Mouse (Mus musculus): ENCODE data around the gene Coro1c.
A peak's percentile ranks its signal among the peaks of the same experiment; 100 is the strongest.

Gene Coro1c

DNA sequence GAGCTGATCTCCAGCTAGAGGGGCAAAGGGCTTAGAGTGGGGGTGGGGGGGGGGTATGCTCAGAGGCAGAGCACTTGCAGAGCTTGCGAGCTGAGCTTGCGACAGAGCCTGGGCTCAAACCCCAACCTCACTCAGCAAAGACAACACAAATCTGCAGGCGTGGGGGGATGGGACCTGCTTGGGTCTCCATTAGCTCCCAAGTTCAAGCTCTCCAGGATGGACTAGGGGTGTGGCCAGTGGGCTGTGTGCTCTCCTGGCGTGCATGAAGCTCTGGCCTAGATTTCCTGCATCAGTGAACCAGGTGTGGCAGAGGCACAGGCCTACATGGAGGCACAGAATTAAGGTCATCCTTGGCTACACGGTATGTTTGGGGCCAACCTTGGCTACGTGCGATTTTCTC, 80.1 kb downstream of the Coro1c start:
- DNase-seq (ENCODE audit: low read depth), result peak; percentile 76

DNA sequence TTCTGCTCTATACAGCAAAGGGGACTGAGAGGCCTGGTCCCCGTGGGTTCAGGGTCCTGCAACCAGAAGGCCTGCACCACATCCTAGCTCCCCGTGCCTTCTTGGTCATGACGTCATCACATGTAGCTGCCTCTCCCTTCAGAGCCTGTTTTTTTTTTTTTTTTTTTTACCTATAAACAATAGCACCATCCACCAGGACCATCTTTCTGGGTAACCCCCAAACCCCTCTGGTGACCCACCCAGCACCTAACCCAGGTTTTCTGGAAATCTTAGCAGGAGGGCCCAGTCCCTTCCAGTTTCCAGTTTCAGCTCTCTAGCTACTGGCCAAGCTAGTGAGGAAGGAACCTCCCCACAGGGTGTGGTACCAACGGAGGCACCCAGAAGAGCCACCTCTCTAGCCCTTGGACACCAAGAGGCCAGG, 80.6 kb downstream of the Coro1c start:
- DNase-seq (ENCODE audit: low read depth), result peak; percentile 73

DNA sequence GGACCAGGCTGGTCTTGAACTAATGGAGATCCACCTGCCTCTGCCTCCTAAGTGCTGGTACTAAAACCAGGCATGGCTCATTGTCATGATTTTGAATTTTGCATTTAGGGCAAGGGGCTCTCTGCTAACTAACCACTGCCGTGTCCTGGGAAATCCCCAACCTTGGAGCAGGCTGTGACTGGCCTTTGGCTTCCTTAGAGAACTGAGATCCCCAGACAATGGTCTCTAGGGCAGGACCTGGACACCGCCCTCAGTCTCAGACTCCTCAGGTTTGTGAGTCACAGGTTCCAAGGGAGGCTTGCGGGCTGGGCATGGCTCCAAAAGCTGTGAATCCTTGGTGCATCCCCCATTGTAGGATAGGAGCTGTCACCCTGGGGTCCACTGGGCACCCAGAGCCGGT, 81.9 kb downstream of the Coro1c start:
- DNase-seq (ENCODE audit: low read depth), result no peak

DNA sequence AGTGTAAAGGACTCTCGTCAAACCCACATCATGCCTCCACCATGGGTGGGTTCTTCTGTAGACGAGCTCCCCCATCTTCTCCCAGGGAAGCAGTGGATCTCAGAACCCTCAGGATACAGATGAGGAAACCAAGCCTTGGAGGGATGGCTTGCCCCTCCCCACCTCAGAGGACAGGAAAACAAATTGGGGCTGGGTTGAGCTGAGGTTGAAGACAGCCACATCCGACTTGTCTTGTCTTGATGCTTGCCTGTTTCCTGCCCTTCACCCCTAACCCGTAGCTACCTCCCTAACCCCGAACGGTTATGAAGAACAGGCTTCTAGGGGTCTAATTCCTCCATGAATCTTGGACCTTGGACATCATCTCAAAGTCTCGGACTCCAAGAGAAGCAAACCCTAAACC, 83.0 kb downstream of the Coro1c start:
- DNase-seq (ENCODE audit: low read depth), result peak; percentile 79

DNA sequence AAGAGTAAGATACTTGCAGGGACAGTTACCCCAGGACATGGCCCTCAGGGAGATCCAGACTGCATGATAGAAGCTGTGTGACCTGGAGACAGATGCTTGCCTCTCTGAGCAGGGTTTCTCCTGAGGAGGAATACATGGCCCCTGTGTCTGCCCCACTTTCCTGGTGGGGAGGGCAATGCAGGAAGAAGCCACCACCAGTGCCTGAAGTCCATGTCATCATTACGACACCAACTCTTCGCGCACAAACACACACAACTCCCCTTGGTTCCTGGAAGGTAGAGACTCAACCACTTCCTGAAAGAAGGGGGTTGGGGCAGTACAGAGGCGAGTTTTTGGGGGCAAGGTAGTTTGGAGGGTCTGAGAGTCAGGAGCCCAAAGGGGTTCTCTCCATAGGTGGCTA, 84.3 kb downstream of the Coro1c start:
- peak; percentile 73 for DNase-seq (ENCODE audit: low read depth)

DNA sequence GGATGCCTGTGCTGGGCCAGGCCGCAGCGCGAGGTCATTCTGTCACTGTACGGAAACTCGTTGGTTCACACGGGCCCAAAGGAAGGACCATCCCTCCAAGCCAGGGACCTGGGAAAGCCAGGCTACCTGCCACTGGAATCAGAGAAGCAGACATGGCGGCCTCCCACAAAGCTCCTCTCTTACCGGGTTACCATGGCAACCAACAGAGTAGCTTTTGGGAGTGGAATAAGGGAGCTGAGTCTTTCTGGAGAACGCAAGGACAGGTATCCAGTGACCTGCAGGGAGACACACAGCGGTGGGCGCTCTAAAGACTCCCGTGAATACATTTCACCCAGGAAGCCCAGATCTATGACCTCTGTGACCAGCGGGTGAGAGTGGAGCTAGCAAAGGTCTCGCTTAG, 90.0 kb downstream of the Coro1c start:
- no peak for DNase-seq (ENCODE audit: low read depth)

DNA sequence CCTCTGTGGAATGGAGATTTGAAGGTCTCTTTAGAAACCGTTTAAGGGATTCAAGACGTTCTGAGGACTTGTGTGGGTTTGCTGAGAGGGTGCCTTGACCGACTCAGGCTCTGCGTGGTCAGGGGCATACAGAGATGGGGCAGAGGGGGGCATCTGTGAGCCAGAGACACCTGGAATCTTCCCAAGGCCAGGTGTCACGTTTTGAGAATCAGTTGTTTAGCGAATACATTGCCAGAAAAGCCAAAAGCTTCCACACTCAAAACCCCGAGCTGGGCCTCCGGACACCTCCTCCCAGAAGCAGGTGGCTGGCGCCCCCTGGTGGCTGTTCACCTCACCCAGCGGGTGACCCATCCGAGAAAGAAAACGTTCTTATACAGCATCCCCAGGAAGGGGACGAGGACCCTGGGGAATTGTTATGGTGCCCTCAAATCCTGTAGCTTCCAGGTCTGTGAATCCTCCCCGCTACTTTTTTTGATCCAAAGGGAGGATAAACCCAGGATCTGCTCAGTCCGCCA, 92.9 kb downstream of the Coro1c start:
- peak; percentile 89 for DNase-seq (ENCODE audit: low read depth)

DNA sequence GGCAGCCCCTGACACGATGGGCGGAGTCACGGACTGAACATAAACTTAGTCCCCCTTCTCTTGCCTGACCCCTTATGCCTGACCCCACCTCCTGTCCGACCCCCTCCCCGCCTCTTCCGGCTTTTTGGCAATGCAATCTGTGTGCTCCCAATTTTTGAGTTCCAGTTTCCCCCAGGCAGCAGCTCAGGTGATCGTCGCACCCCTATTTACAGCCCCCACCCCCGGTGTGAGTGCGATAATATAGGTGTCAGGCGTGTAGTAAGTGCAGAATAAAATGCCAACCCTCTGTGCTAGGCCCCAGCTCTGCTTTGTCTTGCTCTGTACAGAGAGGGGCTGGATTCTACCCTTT, 93.5 kb downstream of the Coro1c start:
- no peak for DNase-seq (ENCODE audit: low read depth)

DNA sequence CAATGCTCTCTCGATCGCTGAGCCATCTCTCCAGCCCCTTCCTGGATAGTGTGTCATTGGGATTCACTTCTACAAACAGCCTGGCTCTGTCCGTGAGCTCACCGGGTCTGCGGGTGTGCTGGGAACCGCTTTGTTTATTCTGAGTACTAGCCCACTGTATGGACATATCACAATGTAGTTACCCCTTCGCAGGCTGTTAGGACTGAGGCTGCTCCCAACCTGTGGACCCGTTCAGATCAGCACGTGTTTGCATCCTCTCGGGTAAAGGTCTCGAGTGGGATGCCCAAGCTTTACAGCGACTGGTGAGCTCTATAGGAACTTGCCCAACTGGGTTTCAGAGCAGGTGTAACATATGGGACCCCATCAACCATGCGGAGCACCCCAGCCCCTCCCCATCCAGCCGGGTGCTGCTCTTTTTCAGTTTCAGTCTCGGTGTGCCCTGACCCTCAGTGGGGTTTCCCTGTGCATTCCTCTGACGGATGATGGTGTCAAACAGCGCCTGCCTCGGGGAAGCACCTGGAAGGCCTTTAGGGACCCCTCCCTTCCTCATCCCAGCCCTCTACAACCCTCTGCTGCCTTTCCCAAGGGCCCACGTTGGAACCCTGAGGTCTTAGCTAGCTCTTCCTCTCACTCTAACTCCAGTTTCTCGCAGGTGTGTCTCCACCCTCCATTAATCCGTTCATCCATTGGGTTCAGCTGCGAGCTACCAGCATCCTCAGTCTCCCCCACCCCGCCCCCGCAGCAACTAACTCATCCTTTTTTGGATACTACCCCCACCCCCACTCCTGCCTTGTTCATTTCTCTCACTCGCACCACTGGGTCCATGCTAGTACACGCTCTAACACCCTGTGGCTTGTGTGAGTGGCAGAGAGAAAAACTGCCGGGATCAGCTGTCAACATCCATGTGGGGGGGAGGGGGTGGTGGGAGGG, 94.2 kb downstream of the Coro1c start:
- peak; percentile 40 for DNase-seq (ENCODE audit: low read depth)

DNA sequence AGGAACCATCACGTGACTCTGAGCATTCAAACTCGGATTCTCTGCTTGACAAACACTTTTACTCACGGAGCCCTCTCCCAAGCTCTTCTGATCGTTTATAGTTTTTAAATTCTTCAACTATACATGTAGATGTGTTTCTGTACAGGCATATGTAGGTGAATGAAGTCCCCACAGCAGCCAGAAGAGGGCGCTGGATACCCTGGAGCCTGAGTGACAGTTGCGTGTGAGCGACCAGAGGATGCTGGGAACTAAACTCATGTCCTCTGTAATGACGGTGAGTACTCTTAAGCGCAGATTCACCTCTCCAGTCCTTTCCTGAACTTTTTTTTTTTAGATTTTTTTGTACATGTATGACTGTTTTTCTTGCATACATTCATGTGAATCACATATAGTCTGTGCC, 95.0 kb downstream of the Coro1c start:
- peak; percentile 68 for DNase-seq (ENCODE audit: low read depth)

DNA sequence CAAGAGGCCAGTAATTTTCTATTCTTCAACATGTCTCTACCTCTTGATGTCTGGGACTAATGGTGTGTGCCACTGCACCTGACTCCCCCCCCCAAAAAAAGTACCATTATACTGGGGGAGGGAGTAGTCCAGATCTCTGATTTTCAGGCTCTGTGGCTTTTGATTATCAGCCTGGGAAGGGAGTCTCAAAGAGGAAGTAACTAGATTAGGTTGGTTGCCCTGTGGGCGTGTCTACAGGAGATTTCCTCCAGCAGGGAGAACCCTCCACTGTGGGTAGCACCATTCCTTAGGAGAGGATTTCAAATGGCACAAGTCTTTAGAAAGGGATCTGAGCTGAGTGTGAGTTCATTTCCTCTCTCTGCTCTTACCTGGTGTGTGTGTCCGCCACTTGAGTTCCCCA, 95.9 kb downstream of the Coro1c start:
- peak; percentile 16 for DNase-seq (ENCODE audit: low read depth)

DNA sequence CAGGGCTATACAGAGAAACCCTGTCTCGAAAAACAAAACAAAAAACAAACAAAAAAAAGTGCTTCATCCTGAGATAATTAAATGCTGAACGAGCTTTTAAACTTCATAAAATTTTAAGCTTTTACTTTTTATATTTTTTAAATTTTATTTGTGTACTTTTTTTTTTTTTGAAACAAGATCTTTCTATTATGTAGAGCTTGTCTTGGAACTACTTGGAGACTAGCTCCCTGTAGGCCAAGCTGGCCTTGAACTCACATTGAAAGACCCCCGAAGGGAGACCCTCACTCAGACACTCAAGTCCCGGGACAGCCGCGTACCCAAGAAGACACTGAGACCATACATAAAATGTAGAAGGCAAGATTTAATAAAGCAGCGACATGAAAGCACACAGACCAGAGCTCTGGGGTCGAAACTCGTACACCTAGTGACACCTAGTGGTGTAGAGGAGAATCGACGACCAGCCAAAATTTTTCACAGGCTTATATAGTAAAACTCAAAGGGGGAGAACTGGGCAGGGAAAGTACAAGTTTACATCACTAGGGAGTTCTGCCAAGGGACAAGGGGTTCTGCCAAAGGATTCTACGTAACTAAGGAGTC, 96.6 kb downstream of the Coro1c start:
- peak; percentile 53 for DNase-seq (ENCODE audit: low read depth)

DNA sequence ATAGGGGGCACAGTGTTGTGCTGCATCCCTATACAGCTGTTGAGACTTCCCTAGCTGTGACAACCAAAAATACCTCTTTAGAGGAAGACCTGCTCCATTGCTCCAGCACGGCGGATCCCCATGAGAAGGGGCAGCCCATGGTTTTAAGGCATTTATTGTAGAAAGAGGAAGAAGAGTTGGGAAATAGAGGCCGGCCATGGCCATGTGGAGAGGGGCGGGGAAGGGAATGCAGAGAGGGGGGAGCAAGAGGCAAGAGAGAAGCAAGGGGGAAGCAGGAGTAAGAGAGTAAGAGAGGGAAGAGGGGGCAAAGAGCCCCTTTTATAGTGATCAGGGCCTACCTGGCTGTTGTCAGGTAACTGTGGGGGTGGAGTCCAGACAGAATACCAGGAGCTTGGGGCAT, 98.4 kb downstream of the Coro1c start:
- no peak for DNase-seq (ENCODE audit: low read depth)

DNA sequence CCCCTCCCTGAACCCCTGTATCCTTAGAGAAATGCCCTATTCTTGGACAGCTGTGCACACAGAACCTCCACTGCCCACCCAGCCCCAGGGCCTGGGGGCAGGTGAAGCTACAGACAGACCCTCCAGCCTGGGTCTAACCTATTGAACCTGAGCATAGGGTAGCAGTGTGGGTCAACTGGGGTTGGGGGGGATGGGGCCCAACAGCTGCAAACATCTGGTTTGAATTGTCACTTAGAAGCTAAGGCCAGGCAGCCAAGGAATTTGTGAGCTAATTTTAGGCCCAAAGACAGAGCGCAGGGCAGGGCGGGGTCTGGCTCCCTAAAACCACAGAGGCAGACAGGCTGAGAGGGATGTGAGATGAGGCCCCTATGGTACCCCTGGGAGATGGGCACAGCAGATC, 100.4 kb downstream of the Coro1c start:
- DNase-seq (ENCODE audit: low read depth), result no peak

DNA sequence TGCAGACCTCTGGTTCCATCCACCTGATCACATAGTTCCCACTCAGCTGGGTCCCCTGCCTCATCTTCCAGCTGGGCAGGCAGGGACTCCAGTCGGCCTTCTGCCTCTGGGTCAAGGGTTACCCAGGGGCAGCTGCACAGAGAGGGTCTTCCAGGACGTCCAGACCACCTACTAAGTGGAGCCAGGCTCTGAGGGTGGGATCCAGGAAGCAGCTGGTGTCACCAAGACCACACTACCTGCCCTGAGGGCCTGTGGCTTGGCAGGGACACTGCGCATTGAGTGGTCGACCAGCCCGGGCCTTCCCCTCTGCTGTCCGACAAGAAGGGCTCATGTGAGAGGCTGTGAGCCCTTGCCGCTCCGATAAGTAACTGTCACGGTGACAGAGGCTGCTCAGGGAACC, 100.8 kb downstream of the Coro1c start:
- DNase-seq (ENCODE audit: low read depth), result no peak

DNA sequence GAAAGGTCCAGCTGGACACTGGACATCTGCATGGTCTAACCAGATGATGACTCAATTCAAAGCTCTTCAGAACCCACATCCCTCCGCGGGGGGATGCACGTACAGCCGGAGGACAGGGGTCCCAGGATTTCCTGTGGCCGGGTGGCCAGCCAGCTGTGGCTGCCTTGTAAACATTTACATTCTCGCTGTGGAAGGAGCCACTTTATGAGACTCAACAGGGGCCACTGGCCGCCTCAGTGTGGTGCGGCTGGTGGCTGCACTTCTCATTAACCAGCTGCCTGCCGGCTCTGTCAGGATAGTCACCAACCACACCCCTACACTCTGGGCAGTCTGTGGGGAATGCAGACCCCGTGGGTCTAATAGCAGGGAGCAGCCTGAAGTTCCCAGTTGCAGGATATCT, 102.1 kb downstream of the Coro1c start:
- no peak for DNase-seq (ENCODE audit: low read depth)

DNA sequence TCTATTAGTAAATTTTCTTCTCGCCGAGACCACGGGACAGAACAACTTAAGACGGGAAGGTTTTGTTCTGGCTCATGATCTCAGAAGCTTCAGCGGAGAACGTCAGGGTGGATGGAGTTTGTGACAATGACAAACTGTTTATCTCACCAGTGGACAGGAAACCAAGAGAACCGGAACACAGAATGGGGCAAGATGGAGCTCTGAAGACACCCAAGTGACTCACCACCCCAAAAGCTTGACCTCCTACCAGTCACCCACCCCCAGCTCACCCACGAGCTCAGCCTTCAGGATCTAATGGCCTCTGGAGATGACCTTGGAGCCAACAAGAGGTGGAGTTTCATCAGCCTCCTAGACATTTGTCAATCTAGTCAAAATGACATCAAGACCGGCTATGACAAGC, 103.3 kb downstream of the Coro1c start:
- DNase-seq (ENCODE audit: low read depth), result no peak

DNA sequence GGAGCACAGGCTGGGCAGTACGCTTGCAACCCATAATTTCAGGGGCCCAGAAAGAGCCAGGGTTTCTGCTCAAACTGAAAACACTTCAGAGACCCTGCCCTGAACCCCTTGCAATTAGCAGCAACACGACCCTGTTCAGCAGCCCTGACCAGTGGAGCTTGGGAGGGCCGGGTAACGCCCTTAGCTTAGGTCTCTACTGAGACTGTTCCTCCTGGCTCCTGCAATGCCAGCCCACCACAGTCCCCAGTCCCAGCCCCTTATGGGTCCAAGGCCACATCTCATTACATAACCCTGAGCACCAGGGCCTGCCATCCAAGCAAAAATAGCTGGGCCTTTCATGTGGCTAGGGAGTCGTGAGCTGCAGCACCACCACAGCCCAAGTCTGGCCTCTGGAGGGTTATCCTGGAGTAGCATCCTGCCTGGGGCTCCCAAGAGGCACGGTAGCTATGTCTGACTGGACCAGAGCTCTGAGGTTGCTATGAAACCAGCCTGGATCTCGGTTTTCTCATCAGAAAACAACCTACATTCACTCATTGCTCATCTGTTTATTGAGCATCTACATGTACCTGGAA, 104.1 kb downstream of the Coro1c start:
- DNase-seq (ENCODE audit: low read depth), result no peak

DNA sequence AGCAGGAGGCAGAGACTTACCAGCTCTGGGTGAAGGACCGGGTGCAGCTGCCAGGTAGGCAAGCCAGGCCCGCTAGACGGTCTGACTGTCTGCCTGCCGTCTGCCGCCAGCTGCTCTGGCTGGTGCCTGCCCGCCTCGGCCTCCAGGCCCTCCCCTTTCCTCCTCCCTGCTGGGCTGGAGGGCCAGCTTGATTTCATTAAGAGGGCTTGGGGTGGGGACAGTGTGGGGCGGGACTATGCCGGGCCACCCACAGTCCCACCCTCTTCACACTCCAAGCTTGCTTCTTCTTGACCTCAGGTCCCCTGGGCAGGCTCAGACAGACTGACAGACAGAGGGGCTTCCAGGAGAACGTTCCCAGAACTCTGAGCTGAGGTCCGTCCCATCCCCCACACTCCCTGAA, 108.3 kb downstream of the Coro1c start, which contains the start of gene Tmem119:
Tmem119 (minus strand) TSS at position 237 of the 400 bp plus-strand sequence.
- DNase-seq (ENCODE audit: low read depth), result no peak

DNA sequence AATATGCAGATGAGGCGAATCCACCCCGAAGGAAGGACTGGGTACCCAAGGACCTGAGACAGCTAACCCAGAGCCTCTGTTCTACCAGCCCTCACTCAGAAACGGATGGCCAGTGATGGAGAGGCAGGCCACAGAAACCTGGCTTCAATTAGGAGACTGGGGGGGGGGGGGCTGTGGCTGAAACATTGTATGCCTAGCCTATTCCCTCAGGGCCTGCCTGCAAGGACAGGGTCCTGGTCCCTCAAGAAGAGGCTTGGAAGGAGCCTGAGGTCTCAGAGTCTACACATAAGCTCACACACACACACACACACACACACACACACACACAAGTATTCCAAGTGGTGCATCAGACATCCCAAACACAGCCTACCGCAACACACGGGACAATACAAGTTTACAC, 108.9 kb downstream of the Coro1c start:
- DNase-seq (ENCODE audit: low read depth), result no peak

DNA sequence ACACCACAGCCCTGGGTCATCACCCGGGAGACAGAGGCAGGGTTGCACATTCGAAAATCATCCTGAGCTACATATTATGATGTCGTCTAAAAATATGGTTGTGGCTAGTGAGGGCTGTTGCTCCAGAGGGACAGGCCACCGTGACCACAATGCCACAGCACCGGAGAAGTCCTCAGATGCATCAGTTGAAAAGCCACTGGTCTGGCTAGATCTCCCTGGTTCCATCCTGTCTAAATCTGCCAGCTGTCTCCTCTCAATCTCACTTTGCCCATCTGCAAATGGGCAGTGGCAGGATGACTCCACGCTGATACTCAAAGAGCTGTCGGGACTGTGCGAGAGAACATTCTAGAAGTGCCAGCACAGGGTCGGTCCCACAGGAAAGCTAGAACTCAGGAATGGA, 110.0 kb downstream of the Coro1c start:
- DNase-seq (ENCODE audit: low read depth), result no peak

DNA sequence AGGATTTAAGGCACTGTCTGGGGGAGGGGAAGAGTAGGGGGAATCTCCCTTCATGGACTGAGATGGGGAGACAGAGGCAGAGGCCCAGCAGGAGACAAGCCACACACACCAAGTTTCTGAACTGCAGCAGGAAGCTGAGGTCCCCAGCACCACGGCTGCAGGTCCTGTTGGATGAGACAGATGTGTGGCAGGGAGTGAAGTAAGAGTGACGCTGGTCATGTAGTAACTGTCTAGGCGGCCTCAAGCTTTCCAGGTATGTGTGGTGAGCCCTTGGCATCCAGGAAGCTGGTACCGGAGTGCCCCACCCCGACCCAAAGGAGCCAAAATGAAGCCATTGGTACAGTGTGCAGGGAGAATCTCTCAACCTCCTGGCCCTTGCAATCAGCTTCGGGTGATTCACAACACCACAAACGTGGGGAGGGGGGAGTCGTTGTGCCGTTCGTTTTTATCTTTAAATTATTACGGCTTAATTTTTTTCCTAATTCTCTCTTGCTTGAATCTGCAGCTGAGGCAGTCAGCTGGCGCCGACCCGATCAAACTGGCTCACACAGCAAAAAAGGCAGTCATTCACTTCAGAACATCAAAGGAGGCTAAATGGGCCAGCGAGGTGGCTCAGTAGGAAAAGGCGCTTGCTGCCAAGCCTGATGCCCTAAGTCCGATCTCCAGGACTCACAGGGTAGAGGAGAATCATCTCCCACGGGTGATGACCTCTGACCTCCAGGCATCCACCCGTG, 111.2 kb downstream of the Coro1c start:
- no peak for DNase-seq (ENCODE audit: low read depth)

Measured in naive thymus-derived CD4-positive, alpha-beta T cell, adult 2 months (primary cell).